Mouse (Mus musculus): Measurements from ENCODE around the gene Sstr1. TPM values are rescaled to one million over a fixed set of nuclear protein-coding genes. Genes with fewer than 3 reads are reported as not detected.

The Sstr1 gene
- 2.9 and 3.4 TPM in 2 replicates for polyA plus RNA-seq (2015; fragmentation: Nextera tagmentation; extraction: Ambion mirVana)

DNA sequence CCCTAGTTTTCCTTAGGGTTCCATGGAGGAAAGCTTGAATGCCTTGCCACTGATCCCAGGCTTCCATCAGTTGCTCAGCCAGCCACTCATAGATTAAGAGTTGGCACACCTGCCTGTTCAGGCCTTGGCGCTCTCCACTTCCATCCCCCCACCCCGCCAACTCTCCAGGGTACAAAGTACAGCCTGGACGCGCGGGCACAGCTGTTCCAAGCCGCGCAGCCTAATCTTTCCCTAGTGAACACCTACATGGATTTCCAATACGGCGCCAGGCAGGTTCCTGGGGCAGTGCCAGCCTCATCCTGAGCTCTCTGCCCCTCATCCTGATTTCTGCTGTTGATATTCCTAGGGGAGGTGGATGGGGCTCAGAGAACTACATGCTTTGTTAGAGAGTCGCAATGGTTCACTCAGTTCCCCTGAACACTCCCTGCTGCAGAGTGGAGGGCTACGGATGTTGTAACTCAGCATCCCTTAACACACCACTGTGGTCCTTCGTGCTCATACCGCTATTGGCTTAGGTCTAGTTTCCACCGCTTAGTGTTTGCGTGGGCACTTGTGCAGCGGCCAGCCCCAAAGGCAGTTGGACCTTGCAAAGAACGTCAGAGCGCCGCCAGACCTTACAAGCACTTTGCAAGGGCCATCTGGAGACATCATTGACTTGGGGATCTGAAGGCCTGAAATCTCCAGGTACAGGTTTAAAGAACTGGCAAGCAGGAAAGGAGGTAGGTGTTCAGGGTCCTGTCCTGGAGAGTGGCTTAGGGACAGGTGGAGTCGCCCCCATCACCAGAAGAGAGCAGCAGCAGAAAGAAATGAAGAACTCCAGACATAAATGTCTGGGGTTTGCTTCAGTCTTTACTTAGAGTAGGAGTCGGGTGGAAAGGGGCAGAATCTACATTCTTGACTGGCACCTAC lies at the start of gene Sstr1:
Gene Sstr1, plus strand, starts transcription at position 610 of the 909 bp plus-strand sequence.
- Histone ChIP-seq H3K9ac (replicated peaks) (peak within 1 kb of the TSS; percentile 56), H3K27ac (no peak within 1 kb of the TSS), H3K9me3 (no peaks in the 10 kb centered on the region), H3K4me2 (replicated peaks) (peak within 1 kb of the TSS; percentile 86), H3K4me3 (replicated peaks) (peak within 1 kb of the TSS; percentile 51), H3K4me1 (replicated peaks) (peaks cover 35% of the 10 kb centered on the region), H3K27me3 (peaks cover 49% of the 10 kb centered on the region), H3K36me3 (no peaks in the 10 kb centered on the region)
- WGBS: 14% methylated on average over 21 of the region's 21 CpGs
- ATAC-seq: no peak

DNA sequence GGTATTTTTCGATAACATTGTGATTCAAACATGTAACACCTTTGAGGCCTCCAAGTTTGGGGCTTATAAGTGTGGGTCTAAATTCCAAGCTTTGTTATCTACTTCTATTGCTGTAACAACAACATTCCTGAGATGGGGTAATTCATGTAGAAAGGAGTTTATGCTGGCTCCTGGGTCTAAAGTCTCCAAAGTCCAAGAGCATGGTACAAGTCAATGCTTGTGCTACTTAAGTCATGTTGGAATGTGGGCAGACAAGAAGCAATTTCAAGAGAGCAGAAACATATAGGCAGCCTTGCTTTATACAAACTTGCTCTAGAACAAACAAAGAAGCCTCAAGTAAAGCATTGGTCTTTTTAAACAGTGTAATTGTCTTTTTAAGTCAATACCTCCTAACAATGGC lies 12.8 kb upstream of the Sstr1 start:
- H3K9me3 ChIP-seq: no peaks in the 10 kb centered on the region
- 90% methylated on average over 1 of the region's 1 CpGs for WGBS
- no peaks in the 10 kb centered on the region for H3K4me1 ChIP-seq (replicated peaks)
- H3K27me3 ChIP-seq: no peaks in the 10 kb centered on the region
- no peak overlapping the region for H3K4me2 ChIP-seq (replicated peaks)
- no peak overlapping the region for H3K4me3 ChIP-seq (replicated peaks)
- no peaks in the 10 kb centered on the region for H3K36me3 ChIP-seq
- no peak for ATAC-seq
- no peak overlapping the region for H3K9ac ChIP-seq (replicated peaks)
- H3K27ac ChIP-seq: no peak overlapping the region

DNA sequence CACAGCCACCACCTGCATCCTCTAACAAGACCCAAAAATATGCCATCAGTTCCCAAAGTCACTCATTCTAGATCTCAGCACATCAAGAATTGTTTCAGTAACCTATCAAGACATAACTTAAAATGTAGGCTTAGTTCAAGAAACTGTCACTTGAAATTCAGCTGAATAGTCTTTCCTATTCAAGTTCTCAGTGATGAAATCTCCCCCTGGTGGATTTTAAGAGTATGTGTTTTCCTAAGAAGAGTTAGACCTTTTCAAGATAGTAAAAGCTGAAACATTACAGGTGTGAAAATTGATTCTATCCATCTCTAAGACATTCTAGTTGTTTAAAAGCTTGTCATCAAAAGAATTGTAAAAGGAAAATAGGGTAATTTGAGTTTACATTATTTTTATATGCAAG lies 10.4 kb upstream of the Sstr1 start:
- ATAC-seq: no peak
- Histone ChIP-seq H3K4me3 (replicated peaks) (no peak overlapping the region), H3K4me2 (replicated peaks) (no peak overlapping the region), H3K9ac (replicated peaks) (no peak overlapping the region), H3K36me3 (no peaks in the 10 kb centered on the region), H3K9me3 (no peaks in the 10 kb centered on the region), H3K4me1 (replicated peaks) (no peaks in the 10 kb centered on the region), H3K27ac (no peak overlapping the region), H3K27me3 (no peaks in the 10 kb centered on the region)

DNA sequence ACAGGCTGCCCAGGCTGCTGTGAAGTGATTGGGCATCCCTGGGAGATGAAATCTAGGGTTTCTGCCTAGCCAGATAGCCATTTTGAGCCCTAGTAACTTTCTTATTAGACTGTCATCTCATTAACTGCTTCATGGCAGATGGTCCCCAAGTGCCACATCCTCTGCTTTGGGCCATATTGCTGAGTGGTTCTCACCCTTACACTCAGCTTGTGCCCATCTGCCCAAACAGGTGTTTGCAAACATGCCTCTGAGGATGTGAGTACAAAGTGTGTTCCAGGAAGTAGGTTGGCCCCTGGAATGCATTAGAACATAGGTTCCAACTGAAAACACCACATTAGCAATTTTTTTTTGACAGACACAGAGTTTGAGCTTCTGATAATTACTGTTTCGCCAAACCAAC lies 3.6 kb upstream of the Sstr1 start:
- peaks cover 16% of the 10 kb centered on the region for H3K4me1 ChIP-seq (replicated peaks)
- no peak overlapping the region for H3K9ac ChIP-seq (replicated peaks)
- ATAC-seq: no peak
- no peak overlapping the region for H3K27ac ChIP-seq
- H3K4me2 ChIP-seq (replicated peaks): no peak overlapping the region
- H3K27me3 ChIP-seq: peaks cover 24% of the 10 kb centered on the region
- no peaks in the 10 kb centered on the region for H3K9me3 ChIP-seq
- no peak overlapping the region for H3K4me3 ChIP-seq (replicated peaks)
- 86% methylated on average over 1 of the region's 1 CpGs for WGBS
- H3K36me3 ChIP-seq: no peaks in the 10 kb centered on the region

DNA sequence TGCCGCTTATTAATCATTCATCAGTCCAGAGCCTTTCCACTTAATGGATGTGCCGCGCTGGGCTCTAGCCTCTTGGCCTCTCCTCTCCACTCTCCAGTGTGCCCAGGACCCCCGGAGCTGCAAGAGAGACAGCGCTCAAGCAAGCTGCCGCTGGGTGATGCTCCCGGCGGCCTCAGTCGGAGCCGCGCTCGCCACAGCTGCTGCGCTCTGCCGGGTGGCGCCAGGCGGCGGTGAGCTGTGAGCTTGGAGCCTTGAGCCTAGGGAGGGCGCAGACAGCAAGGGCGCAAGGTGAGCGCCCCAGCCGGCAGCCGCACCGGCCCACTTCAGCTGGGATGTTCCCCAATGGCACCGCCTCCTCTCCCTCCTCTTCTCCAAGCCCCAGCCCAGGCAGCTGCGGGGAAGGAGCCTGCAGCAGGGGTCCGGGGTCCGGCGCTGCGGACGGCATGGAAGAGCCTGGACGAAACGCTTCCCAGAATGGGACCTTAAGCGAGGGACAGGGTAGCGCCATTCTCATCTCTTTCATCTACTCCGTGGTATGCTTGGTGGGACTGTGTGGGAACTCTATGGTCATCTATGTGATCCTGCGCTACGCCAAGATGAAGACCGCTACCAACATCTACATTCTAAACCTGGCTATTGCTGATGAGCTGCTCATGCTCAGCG lies 820 bp downstream of the Sstr1 start:
- Histone ChIP-seq H3K27me3 (peaks cover 49% of the 10 kb centered on the region), H3K36me3 (no peaks in the 10 kb centered on the region), H3K4me2 (replicated peaks) (peak overlapping the region; percentile 86), H3K9ac (replicated peaks) (peak overlapping the region; percentile 56), H3K4me3 (replicated peaks) (peak overlapping the region; percentile 51), H3K4me1 (replicated peaks) (peaks cover 35% of the 10 kb centered on the region), H3K9me3 (no peaks in the 10 kb centered on the region), H3K27ac (no peak overlapping the region)
- ATAC-seq: peak; percentile 83
- under 1% methylated on average over 39 of the region's 39 CpGs for WGBS

DNA sequence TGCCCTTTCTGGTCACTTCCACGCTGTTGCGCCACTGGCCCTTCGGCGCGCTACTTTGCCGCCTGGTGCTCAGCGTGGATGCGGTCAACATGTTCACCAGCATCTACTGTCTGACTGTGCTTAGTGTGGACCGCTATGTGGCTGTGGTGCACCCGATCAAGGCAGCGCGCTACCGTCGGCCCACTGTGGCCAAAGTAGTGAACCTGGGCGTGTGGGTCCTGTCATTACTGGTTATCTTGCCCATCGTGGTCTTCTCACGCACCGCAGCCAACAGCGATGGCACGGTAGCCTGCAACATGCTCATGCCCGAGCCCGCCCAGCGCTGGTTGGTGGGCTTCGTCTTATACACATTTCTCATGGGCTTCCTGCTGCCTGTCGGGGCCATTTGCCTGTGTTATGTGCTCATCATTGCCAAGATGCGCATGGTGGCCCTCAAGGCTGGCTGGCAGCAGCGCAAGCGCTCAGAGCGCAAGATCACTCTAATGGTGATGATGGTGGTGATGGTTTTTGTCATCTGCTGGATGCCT lies 1.4 kb downstream of the Sstr1 start:
- 1% methylated on average over 29 of the region's 29 CpGs for WGBS
- Histone ChIP-seq H3K27ac (no peak overlapping the region), H3K9ac (replicated peaks) (peak overlapping the region; percentile 56), H3K4me3 (replicated peaks) (peak overlapping the region; percentile 51), H3K4me1 (replicated peaks) (peaks cover 35% of the 10 kb centered on the region), H3K36me3 (no peaks in the 10 kb centered on the region), H3K9me3 (no peaks in the 10 kb centered on the region), H3K27me3 (peaks cover 49% of the 10 kb centered on the region), H3K4me2 (replicated peaks) (peak overlapping the region; percentile 86)
- ATAC-seq: peak; percentile 31

DNA sequence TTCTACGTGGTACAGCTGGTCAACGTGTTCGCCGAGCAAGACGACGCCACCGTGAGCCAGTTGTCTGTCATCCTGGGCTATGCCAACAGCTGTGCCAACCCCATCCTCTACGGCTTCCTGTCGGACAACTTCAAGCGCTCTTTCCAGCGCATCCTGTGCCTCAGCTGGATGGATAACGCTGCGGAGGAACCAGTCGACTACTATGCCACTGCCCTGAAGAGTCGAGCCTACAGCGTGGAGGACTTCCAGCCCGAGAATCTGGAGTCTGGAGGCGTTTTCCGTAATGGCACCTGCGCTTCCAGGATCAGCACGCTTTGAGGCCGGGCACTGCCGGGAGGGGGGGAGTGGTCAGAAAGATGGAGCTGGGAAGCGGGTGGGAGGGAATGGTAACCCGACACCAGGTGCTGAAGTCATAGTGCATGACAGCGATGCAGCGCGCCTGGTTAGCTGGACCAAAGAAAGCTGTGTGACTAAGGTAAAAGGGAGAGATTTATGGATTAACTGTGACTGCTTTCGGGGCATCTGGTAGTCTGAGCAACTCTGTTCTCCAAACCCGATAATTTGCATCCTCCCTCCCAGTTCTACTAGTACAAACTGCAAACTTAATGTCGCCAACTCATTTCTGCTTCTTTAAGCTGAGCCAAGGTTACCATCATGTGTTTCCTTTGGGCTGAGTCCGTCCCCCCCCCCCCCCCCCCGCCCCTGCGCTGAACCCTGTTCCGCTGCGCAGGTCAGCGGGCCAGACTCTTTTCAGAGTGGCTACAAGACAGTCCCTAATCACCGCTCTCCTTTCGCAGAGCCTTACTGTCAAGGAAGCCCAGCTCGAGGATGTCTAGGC lies 2.1 kb downstream of the Sstr1 start:
- Histone ChIP-seq H3K9ac (replicated peaks) (peak overlapping the region; percentile 56), H3K36me3 (no peaks in the 10 kb centered on the region), H3K4me2 (replicated peaks) (peak overlapping the region; percentile 86), H3K4me3 (replicated peaks) (peak overlapping the region; percentile 51), H3K27me3 (peaks cover 49% of the 10 kb centered on the region), H3K27ac (no peak overlapping the region), H3K4me1 (replicated peaks) (peaks cover 35% of the 10 kb centered on the region), H3K9me3 (no peaks in the 10 kb centered on the region)
- under 1% methylated on average over 37 of the region's 40 CpGs for WGBS
- peak; percentile 32 for ATAC-seq

DNA sequence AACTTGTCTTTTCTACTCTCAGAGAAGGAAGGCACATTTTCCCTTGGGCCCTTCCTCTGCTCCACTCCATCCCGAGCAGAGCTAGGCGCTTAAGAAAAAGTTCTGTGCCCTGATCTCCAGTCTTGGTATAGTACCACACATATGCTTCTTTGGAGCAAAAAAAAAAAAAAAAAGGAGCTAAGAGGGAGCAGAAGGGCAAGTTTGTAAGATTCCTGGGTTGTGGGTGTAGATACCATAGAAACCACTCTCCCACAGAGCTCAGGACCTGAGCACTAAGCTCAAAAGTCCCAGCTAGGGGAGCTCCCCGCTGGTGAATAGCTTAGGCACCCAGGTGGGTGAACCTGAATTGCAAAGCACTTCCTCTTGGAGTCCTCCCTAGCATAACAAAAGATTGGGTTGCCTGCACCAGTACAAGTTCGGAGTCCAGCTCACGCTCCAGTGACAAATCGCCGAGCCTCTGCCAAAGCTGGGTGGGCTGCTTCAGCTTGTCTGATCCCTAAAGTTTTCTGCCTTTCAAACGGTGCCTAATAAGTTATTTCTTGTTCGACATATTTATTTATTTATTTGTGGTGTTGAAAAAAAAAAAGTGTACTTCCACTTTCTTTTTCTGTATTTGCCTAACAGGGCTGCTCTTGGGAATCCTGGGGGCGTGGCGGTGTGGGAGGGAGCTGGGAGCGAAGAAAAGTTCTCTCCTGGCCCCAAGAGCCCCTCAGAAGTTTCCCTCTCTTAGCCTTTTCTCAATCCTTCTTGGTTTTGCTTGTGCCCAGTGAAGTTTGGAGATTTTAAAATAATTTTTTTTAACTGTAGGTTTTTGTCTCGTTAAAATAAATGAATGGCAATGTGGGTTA lies 2.9 kb downstream of the Sstr1 start:
- peak overlapping the region; percentile 86 for H3K4me2 ChIP-seq (replicated peaks)
- no peak overlapping the region for H3K9ac ChIP-seq (replicated peaks)
- H3K27ac ChIP-seq: no peak overlapping the region
- ATAC-seq: no peak
- peaks cover 35% of the 10 kb centered on the region for H3K4me1 ChIP-seq (replicated peaks)
- 3% methylated on average over 13 of the region's 13 CpGs for WGBS
- H3K27me3 ChIP-seq: peaks cover 49% of the 10 kb centered on the region
- peak overlapping the region; percentile 51 for H3K4me3 ChIP-seq (replicated peaks)
- no peaks in the 10 kb centered on the region for H3K36me3 ChIP-seq
- no peaks in the 10 kb centered on the region for H3K9me3 ChIP-seq

DNA sequence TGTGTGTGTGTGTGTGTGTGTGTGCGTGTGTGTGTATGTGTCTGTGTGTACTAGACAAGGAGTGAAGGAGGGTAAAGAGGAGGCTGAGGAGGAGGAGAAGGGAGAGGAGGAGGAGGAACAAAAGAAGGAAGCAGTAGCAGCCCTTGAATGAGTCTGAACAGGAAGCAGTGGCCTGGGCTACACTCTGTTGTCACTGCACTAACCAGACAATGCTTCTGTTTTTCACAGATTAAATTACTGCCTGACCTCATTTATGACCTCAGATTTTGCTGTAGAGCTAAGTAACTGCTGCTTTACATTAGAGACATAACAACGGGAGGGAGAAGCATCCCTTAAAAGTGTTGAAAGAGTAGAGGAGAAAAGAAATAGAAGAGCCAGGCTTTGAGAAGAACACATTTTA lies 4.6 kb downstream of the Sstr1 start:
- H3K4me3 ChIP-seq (replicated peaks): no peak overlapping the region
- H3K36me3 ChIP-seq: no peaks in the 10 kb centered on the region
- no peak overlapping the region for H3K4me2 ChIP-seq (replicated peaks)
- H3K9ac ChIP-seq (replicated peaks): no peak overlapping the region
- no peak for ATAC-seq
- H3K27me3 ChIP-seq: peaks cover 43% of the 10 kb centered on the region
- no peaks in the 10 kb centered on the region for H3K9me3 ChIP-seq
- no peak overlapping the region for H3K27ac ChIP-seq
- 54% methylated on average over 2 of the region's 2 CpGs for WGBS
- peaks cover 33% of the 10 kb centered on the region for H3K4me1 ChIP-seq (replicated peaks)

DNA sequence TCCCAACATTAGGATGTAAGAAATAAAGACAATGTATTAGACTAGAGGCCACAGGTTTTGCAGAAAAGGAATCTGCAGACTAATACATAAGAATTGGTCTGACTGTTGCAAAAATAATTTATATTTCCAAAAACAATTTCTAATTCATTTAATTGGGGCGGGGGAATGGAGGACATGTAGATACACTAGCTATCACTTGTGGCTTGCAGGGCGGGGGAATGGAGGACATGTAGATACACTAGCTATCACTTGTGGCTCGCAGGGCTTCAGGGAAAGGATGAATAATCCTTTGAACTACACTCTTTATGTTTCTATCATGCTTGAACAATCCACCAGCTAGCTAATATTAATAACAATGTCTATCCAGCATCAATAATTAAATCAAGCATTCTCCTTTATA lies 7.5 kb downstream of the Sstr1 start:
- no peak for ATAC-seq
- Histone ChIP-seq H3K27ac (no peak overlapping the region), H3K36me3 (no peaks in the 10 kb centered on the region), H3K9me3 (no peaks in the 10 kb centered on the region), H3K9ac (replicated peaks) (no peak overlapping the region), H3K4me3 (replicated peaks) (no peak overlapping the region), H3K27me3 (peaks cover 14% of the 10 kb centered on the region), H3K4me2 (replicated peaks) (no peak overlapping the region), H3K4me1 (replicated peaks) (peaks cover 8% of the 10 kb centered on the region)
- 81% methylated on average over 3 of the region's 3 CpGs for WGBS

DNA sequence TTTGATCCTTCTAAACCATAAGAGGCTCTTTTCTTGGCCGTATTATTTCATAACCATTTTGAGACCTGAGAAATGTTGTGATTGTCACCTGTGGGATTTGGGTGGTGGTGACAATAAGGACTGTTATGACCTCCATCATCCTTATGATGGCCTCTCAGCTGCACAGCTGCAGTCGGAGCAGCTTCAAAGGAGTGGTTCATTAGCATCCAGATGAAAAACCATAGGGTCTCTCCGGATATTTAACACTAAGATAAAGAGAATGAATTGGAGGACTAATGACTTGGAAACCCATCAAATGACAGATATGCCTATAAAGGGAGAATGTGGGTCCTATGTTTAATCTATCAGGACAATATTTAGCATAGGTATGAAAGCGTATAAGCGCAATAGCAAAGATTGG lies 14.1 kb downstream of the Sstr1 start:
- Histone ChIP-seq H3K36me3 (no peaks in the 10 kb centered on the region), H3K9me3 (no peaks in the 10 kb centered on the region), H3K9ac (replicated peaks) (no peak overlapping the region), H3K4me2 (replicated peaks) (no peak overlapping the region), H3K27me3 (no peaks in the 10 kb centered on the region), H3K27ac (no peak overlapping the region), H3K4me1 (replicated peaks) (no peaks in the 10 kb centered on the region), H3K4me3 (replicated peaks) (no peak overlapping the region)
- WGBS: 77% methylated on average over 5 of the region's 5 CpGs
- ATAC-seq: no peak

Data from midbrain, embryonic 13.5 days (tissue).